Mouse (Mus musculus) limb, embryonic 11.5 days (tissue): ENCODE results near the gene Ermap. TPM values are rescaled to one million over a fixed set of nuclear protein-coding genes. Genes with fewer than 3 reads are reported as not detected.
A peak's percentile ranks its signal among the peaks of the same experiment; 100 is the strongest.

ENCODE experiments used
- ATAC-seq: fragments of 200-750 bp; cut with Nextera tagmentation; 2 replicates; pipeline ENCODE4 v1.8.0; 2017; ENCODE audit warnings: low read depth; ENCODE audit not compliant: insufficient number of reproducible peaks, low FRiP score, low TSS enrichment
- DNase-seq: peaks from one replicate; pipeline ENCODE4 v3.0.0-alpha.2; 2015; ENCODE audit warnings: low spot score
- H3K27ac ChIP-seq: fragments of 300-500 bp; sonication (generic); replicated peaks from 2 replicates; pipeline ENCODE4 v1.5.1; 2014; ENCODE audit warnings: low read depth, mild to moderate bottlenecking, low read length
- H3K27me3 ChIP-seq: fragments of 300-500 bp; sonication (generic); 2 replicates; pipeline ENCODE4 v1.6.1; 2014; ENCODE audit warnings: mild to moderate bottlenecking, low read length, mixed read lengths; ENCODE audit not compliant: control insufficient read depth, insufficient read depth
- H3K36me3 ChIP-seq: fragments of 300-500 bp; sonication (generic); 2 replicates; pipeline ENCODE4 v1.6.1; 2014; ENCODE audit warnings: mild to moderate bottlenecking, low read length, moderate library complexity, mixed read lengths; ENCODE audit not compliant: control insufficient read depth, insufficient read depth
- H3K4me1 ChIP-seq: fragments of 300-500 bp; sonication (generic); 2 replicates; pipeline ENCODE4 v1.6.1; 2014; ENCODE audit warnings: low read length, mixed read lengths; ENCODE audit not compliant: control insufficient read depth, insufficient read depth
- H3K4me2 ChIP-seq: fragments of 300-500 bp; sonication (generic); 2 replicates; pipeline ENCODE4 v1.6.1; 2014; ENCODE audit warnings: low read depth, mild to moderate bottlenecking, moderate library complexity; ENCODE audit not compliant: severe bottlenecking
- H3K4me3 ChIP-seq: fragments of 300-500 bp; sonication (generic); 2 replicates; pipeline ENCODE4 v1.5.1; 2014; ENCODE audit warnings: low read depth, low read length
- H3K9ac ChIP-seq: fragments of 300-500 bp; sonication (generic); 2 replicates; pipeline ENCODE4 v1.6.1; 2014; ENCODE audit warnings: mild to moderate bottlenecking, low read length
- H3K9me3 ChIP-seq: fragments of 300-500 bp; sonication (generic); 2 replicates; pipeline ENCODE4 v1.6.1; 2016; ENCODE audit warnings: low read length; ENCODE audit not compliant: control insufficient read depth
- WGBS: fragments of 180-500 bp; shearing (Covaris S2); extraction: QIAGEN DNeasy Blood & Tissue Kit; methylation state at CpG from one replicate; pipeline ENCODE4 v1.1.7; 2014; 5-methylcytosine and 5-hydroxymethylcytosine counted together
- polyA plus RNA-seq: library from polyadenylated mRNA; unstranded; fragments of >200 nt; fragmentation: Nextera tagmentation; extraction: Ambion mirVana; gene quantifications from 2 replicates; pipeline ENCODE4 v1.2.1, GENCODE M21; 2014

The Ermap gene
- 6.9 and 8.7 TPM in 2 replicates for polyA plus RNA-seq

GRCm38 (mm10) chr4:119189864-119190263 is at the start of gene Ermap:
Gene Ermap, minus strand, starts transcription at chr4:119190011.
- DNase-seq (no peak), ATAC-seq (no peak)
- Histone ChIP-seq H3K9me3 (no peaks in the 10 kb centered on the region), H3K4me3 (no peak within 1 kb of the TSS), H3K36me3 (no peaks in the 10 kb centered on the region), H3K4me2 (no peak within 1 kb of the TSS), H3K9ac (no peak within 1 kb of the TSS), H3K27ac (no peak within 1 kb of the TSS), H3K27me3 (no peaks in the 10 kb centered on the region), H3K4me1 (no peaks in the 10 kb centered on the region)
- WGBS, result 68% methylated on average over 6 of the region's 6 CpGs

GRCm38 (mm10) chr4:119239181-119239682 is 49.4 kb upstream of the Ermap start:
- ATAC-seq (0 out of 2 replicates have a peak, but pooled peaks have one; percentile 32), DNase-seq (peak; percentile 52)
- Histone ChIP-seq H3K27ac (no peak overlapping the region), H3K4me3 (no peak overlapping the region), H3K9me3 (no peaks in the 10 kb centered on the region), H3K4me2 (no peak overlapping the region), H3K36me3 (peaks cover 8% of the 10 kb centered on the region), H3K27me3 (no peaks in the 10 kb centered on the region), H3K9ac (0 out of 2 replicates have a peak overlapping the region, but pooled peaks have one; percentile 19), H3K4me1 (no peaks in the 10 kb centered on the region)
- WGBS, result 50% methylated on average over 12 of the region's 12 CpGs

GRCm38 (mm10) chr4:119238661-119239060 is 48.9 kb upstream of the Ermap start:
- H3K36me3 ChIP-seq, result peaks cover 8% of the 10 kb centered on the region

GRCm38 (mm10) chr4:119234348-119234747 is 44.5 kb upstream of the Ermap start:
- no peaks in the 10 kb centered on the region for H3K36me3 ChIP-seq
- no peaks in the 10 kb centered on the region for H3K4me1 ChIP-seq
- ATAC-seq (no peak), DNase-seq (no peak)
- 90% methylated on average over 3 of the region's 3 CpGs for WGBS
- no peak overlapping the region for H3K27ac ChIP-seq
- no peaks in the 10 kb centered on the region for H3K9me3 ChIP-seq
- H3K4me3 ChIP-seq, result no peak overlapping the region
- H3K9ac ChIP-seq, result no peak overlapping the region
- H3K27me3 ChIP-seq, result no peaks in the 10 kb centered on the region
- peak overlapping the region; percentile 88; the same call in 1 of the 2 replicates for H3K4me2 ChIP-seq

More at GRCm38 (mm10) chr4:119238661-119239060, 48.9 kb upstream of the Ermap start:
- H3K27ac ChIP-seq, result no peak overlapping the region
- no peak overlapping the region for H3K4me3 ChIP-seq
- DNase-seq (no peak), ATAC-seq (no peak)
- WGBS, result 76% methylated on average over 3 of the region's 3 CpGs
- no peak overlapping the region for H3K9ac ChIP-seq
- H3K9me3 ChIP-seq, result no peaks in the 10 kb centered on the region
- no peaks in the 10 kb centered on the region for H3K4me1 ChIP-seq
- no peaks in the 10 kb centered on the region for H3K27me3 ChIP-seq
- H3K4me2 ChIP-seq, result no peak overlapping the region

GRCm38 (mm10) chr4:119233256-119233901 is 43.6 kb upstream of the Ermap start:
- Histone ChIP-seq H3K27me3 (no peaks in the 10 kb centered on the region), H3K27ac (no peak overlapping the region), H3K4me3 (peak overlapping the region; percentile 89), H3K4me2 (peak overlapping the region; percentile 88), H3K36me3 (no peaks in the 10 kb centered on the region), H3K4me1 (no peaks in the 10 kb centered on the region), H3K9me3 (no peaks in the 10 kb centered on the region), H3K9ac (peak overlapping the region; percentile 79)
- no peak for ATAC-seq
- peak; percentile 65 for DNase-seq
- WGBS, result under 1% methylated on average over 36 of the region's 36 CpGs

- H3K27me3 ChIP-seq, result no peaks in the 10 kb centered on the region
- ATAC-seq, result peak; percentile 96
- no peak within 1 kb of the TSS for H3K27ac ChIP-seq
- H3K4me1 ChIP-seq, result no peaks in the 10 kb centered on the region
- peak; percentile 97 for DNase-seq
- peak within 1 kb of the TSS; percentile 88 for H3K4me2 ChIP-seq
- peak within 1 kb of the TSS; percentile 79 for H3K9ac ChIP-seq
- under 1% methylated on average over 71 of the region's 71 CpGs for WGBS
- no peaks in the 10 kb centered on the region for H3K9me3 ChIP-seq
- H3K4me3 ChIP-seq, result peak within 1 kb of the TSS; percentile 89
- H3K36me3 ChIP-seq, result no peaks in the 10 kb centered on the region
These were observed 42.8 kb upstream of the Ermap start, which contains the start of the genes AU022252 and P3h1 for GRCm38 (mm10) chr4:119232410-119233255. Gene AU022252, minus strand, starts transcription at chr4:119232712. Gene P3h1, plus strand, starts transcription at chr4:119232915.

- Histone ChIP-seq H3K9ac (no peak overlapping the region), H3K4me1 (no peaks in the 10 kb centered on the region), H3K4me3 (no peak overlapping the region), H3K9me3 (no peaks in the 10 kb centered on the region), H3K27me3 (no peaks in the 10 kb centered on the region), H3K4me2 (no peak overlapping the region), H3K27ac (no peak overlapping the region), H3K36me3 (peaks cover 10% of the 10 kb centered on the region)
- DNase-seq, result no peak
- WGBS, result 96% methylated on average over 11 of the region's 11 CpGs
- no peak for ATAC-seq
These were observed 36.9 kb upstream of the Ermap start for GRCm38 (mm10) chr4:119226751-119227150.

- H3K4me3 ChIP-seq, result no peak overlapping the region
- no peak overlapping the region for H3K9ac ChIP-seq
- 87% methylated on average over 9 of the region's 9 CpGs for WGBS
These were observed 35.9 kb upstream of the Ermap start for GRCm38 (mm10) chr4:119225719-119226118.

More at GRCm38 (mm10) chr4:119225719-119226118, 35.9 kb upstream of the Ermap start:
- Histone ChIP-seq H3K9me3 (no peaks in the 10 kb centered on the region), H3K36me3 (peaks cover 10% of the 10 kb centered on the region), H3K4me1 (no peaks in the 10 kb centered on the region), H3K27ac (no peak overlapping the region), H3K4me2 (no peak overlapping the region), H3K27me3 (no peaks in the 10 kb centered on the region)
- ATAC-seq, result no peak
- no peak for DNase-seq
